Mouse (Mus musculus): ENCODE measurements around the gene Neurog1. TPM values are rescaled to one million over a fixed set of nuclear protein-coding genes. Genes with fewer than 3 reads are reported as not detected.
A peak's percentile ranks its signal among the peaks of the same experiment; 100 is the strongest.

Gene Neurog1
- 0.18 TPM in 1 of 2 replicates, not detected in the other for polyA plus RNA-seq (2015; fragmentation: Nextera tagmentation; extraction: Ambion mirVana)

DNA sequence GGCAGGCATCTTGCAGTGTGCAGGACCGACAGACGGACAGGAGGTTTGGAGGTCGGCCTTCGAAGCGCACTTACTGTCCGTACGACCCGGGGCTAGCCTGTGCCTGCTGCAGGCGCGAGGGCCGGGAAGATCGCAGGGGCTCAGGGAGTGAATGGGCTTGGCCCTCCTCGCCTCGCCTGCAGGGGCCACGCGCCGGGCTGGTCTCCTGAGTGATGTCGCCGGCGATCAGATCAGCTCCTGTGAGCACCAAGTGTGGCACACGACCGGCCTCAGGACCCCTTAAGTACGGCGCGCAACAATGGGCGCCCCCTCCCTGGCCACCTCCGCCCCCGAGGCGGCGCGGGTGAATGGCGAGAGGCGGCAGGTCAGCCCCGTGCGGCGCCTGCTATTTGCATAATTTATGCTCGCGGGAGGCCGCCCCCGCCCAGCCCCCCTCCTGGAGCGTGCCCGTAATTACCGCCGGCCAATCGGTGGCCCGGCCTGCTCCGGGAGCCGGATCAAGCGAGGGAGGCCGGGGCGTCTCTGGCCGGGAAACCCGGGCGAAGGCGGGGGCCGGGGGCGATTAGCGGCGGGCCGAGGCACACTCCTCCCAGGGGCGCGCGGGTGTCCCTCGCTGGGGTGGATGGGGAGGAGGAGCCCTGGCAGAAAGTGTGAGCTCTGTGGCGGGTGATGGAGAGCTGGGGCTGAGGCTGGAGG is at the start of gene Neurog1:
Gene Neurog1, minus strand, starts transcription at position 240 of the 696 bp plus-strand sequence.
- H3K4me1 ChIP-seq: peaks cover 24% of the 10 kb centered on the region
- H3K27me3 ChIP-seq (replicated peaks): peaks cover 99% of the 10 kb centered on the region
- no peaks in the 10 kb centered on the region for H3K9me3 ChIP-seq (replicated peaks)
- peak within 1 kb of the TSS; percentile 33 for H3K4me3 ChIP-seq (replicated peaks)
- H3K36me3 ChIP-seq: no peaks in the 10 kb centered on the region
- ATAC-seq (ENCODE audit: low FRiP score): peak; percentile 72
- WGBS: under 1% methylated on average over 65 of the region's 65 CpGs
- H3K27ac ChIP-seq (replicated peaks): no peak within 1 kb of the TSS
- H3K9ac ChIP-seq (replicated peaks): peak within 1 kb of the TSS; percentile 20; the same call in 1 of the 2 replicates
- H3K4me2 ChIP-seq: peak within 1 kb of the TSS; percentile 64

DNA sequence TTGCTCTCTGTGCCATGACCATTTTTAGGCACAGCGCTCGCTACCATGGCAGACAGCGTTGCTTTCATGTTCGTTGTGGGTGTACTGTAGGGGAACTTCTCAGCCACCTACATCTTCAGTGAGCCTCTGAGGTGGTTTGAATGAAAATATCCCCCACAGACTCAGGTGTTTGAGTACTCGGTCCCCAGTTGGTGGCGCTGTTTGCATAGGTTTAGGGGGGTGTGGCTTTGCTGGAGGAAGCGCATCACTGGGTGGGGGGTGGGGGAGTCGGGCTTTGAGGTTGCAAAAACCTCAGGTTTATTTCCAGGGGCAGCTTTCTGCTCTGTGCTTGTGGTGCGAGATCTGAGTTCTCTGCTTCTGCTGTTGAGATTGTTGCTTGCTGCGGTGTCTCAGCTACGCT is 47.4 kb upstream of the Neurog1 start:
- Histone ChIP-seq H3K36me3 (no peaks in the 10 kb centered on the region), H3K4me3 (replicated peaks) (no peak overlapping the region), H3K4me1 (peaks cover 22% of the 10 kb centered on the region), H3K27ac (replicated peaks) (no peak overlapping the region), H3K9ac (replicated peaks) (no peak overlapping the region), H3K9me3 (replicated peaks) (no peaks in the 10 kb centered on the region), H3K4me2 (no peak overlapping the region), H3K27me3 (replicated peaks) (peaks cover 46% of the 10 kb centered on the region)
- WGBS: 97% methylated on average over 11 of the region's 11 CpGs
- ATAC-seq (ENCODE audit: low FRiP score): no peak

DNA sequence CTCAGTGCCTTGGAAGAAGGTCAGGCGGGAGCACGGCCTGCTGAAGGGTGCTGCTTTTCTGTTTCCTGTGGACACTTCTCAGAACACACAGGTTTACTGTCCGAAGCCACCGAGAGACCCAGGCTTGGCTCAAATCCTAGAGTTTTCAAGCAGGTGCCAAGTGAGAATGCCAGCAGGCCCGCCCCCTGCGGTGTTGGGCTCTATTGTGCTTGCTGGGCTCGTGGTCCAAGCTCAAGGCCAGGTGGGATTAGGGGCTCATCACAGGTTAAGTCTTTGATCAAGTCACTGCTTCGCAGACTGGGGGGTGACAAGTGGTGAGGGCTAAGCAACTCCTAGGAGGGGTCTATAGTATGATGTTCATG is 44.7 kb upstream of the Neurog1 start:
- Histone ChIP-seq H3K4me3 (replicated peaks) (peak overlapping the region; percentile 45), H3K27me3 (replicated peaks) (peaks cover 71% of the 10 kb centered on the region)

DNA sequence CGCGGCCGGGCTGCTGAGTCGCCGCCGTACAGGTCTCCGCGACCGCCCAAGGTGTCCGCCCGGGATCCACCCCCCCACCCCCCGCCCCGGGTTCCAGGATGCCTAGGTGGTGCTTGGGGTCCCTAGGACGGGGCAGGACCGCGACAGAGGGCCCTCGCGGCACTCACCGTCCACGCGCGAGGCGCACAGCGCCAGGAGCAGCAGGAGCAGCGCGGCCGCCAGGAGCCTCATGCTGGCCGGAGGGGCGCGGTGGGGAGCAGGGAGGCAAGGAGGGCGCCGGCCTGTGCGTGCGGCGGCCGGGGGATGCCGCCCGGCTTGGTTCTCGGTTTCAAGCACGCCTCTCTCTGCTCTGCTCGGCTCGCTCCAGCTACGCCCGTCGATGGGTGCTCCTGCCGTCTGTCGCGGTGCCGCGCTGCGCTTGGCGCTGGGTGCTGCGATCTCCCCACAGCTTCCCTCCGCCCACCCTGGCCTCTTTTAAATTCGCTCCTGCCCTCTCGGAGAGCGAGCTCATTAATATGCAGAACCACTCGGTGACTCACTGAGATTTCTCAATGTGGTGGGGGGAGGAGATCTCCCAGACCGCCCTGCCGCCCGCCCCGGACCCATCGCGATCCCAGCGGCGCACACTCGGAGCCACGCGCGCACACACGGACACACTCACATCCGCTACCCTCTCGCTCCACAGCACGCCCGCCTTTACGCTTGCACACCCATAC is 44.1 kb upstream of the Neurog1 start, which contains the start of gene Cxcl14:
Gene Cxcl14, minus strand, starts transcription at position 609 of the 716 bp plus-strand sequence.
- Histone ChIP-seq H3K4me1 (peaks cover 22% of the 10 kb centered on the region), H3K4me3 (replicated peaks) (peak within 1 kb of the TSS; percentile 45), H3K4me2 (peak within 1 kb of the TSS; percentile 78), H3K9me3 (replicated peaks) (no peaks in the 10 kb centered on the region), H3K27ac (replicated peaks) (no peak within 1 kb of the TSS), H3K27me3 (replicated peaks) (peaks cover 75% of the 10 kb centered on the region), H3K36me3 (no peaks in the 10 kb centered on the region), H3K9ac (replicated peaks) (peak within 1 kb of the TSS; percentile 42)
- peak; percentile 60; the same call in 1 of the 2 replicates for ATAC-seq (ENCODE audit: low FRiP score)
- under 1% methylated on average over 65 of the region's 76 CpGs for WGBS

More for the DNA sequence above, 44.7 kb upstream of the Neurog1 start:
- no peak for ATAC-seq (ENCODE audit: low FRiP score)
- Histone ChIP-seq H3K4me1 (peaks cover 22% of the 10 kb centered on the region), H3K9ac (replicated peaks) (0 out of 2 replicates have a peak overlapping the region, but pooled peaks have one; percentile 42), H3K9me3 (replicated peaks) (no peaks in the 10 kb centered on the region), H3K27ac (replicated peaks) (no peak overlapping the region), H3K36me3 (no peaks in the 10 kb centered on the region), H3K4me2 (peak overlapping the region; percentile 78)
- 8% methylated on average over 8 of the region's 8 CpGs for whole genome bisulfite sequencing

DNA sequence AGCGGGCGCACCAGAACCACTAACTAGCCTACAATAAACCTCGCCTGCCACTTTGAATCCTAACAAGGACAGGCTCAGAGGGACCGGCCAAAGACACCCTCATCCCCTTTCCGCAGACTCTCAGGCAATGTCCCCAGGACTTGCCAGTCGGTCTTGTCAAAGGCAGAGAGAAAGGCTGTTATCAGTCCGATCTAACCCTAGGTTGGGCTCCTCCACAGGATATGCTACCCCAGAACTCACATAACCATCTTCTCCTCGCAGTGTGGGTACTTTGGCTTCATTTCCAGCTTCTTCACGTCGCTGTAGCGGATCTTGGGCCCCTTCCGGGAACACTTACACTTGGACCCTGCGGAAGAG is 43.6 kb upstream of the Neurog1 start:
- Histone ChIP-seq H3K9ac (replicated peaks) (0 out of 2 replicates have a peak overlapping the region, but pooled peaks have one; percentile 42), H3K36me3 (no peaks in the 10 kb centered on the region), H3K4me3 (replicated peaks) (peak overlapping the region; percentile 45), H3K4me1 (peaks cover 22% of the 10 kb centered on the region), H3K27ac (replicated peaks) (no peak overlapping the region), H3K4me2 (peak overlapping the region; percentile 78), H3K9me3 (replicated peaks) (no peaks in the 10 kb centered on the region), H3K27me3 (replicated peaks) (peaks cover 78% of the 10 kb centered on the region)
- 0 out of 2 replicates have a peak, but pooled peaks have one; percentile 23 for ATAC-seq (ENCODE audit: low FRiP score)
- WGBS: 3% methylated on average over 13 of the region's 13 CpGs

DNA sequence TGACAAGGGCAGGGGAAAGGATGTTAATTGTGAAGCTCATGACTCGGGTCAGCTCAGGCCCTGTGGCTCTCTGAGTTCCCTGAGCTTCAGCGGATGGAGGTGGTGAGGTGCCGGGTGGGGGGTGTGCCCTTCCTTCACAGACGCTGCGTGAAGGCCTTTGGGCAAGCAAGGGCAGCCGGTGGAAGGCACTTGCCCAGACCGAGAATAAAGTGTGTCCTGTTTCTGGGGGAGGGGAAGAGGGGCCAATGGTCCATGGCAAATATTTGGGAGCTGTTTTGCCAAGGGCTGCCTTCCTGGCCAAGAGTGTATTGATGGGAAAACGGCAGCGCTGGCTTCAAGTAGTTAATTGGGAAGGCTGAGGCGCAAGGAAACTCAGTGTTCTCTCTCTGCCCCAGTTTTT is 42.9 kb upstream of the Neurog1 start:
- H3K36me3 ChIP-seq: no peaks in the 10 kb centered on the region
- H3K4me2 ChIP-seq: peak overlapping the region; percentile 78; the same call in 1 of the 2 replicates
- ATAC-seq (ENCODE audit: low FRiP score): no peak
- WGBS: 5% methylated on average over 10 of the region's 10 CpGs
- H3K27me3 ChIP-seq (replicated peaks): peaks cover 78% of the 10 kb centered on the region
- no peaks in the 10 kb centered on the region for H3K9me3 ChIP-seq (replicated peaks)
- H3K4me1 ChIP-seq: peaks cover 22% of the 10 kb centered on the region
- no peak overlapping the region for H3K4me3 ChIP-seq (replicated peaks)
- H3K9ac ChIP-seq (replicated peaks): no peak overlapping the region
- H3K27ac ChIP-seq (replicated peaks): no peak overlapping the region

DNA sequence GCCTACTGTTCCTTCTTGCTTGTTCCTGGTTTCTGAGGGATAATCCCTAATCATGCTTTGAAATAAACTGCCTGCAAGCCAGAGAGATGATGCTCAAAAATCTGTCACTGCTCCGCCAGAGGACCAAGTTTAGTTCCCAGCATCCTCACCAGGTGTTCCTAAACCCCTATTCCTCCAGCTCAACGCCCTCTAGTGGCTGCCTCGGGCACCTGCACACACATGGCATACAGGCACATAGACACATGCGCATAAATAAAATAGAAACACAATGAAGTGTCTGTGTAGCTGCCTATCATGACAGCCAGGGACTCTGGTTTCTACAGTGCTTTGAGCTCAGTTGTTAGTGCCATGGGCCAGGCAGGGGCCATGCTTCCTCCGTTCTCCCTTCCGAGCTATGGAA is 38.0 kb upstream of the Neurog1 start:
- Histone ChIP-seq H3K4me3 (replicated peaks) (no peak overlapping the region), H3K27me3 (replicated peaks) (peaks cover 45% of the 10 kb centered on the region), H3K9ac (replicated peaks) (no peak overlapping the region), H3K36me3 (no peaks in the 10 kb centered on the region), H3K9me3 (replicated peaks) (no peaks in the 10 kb centered on the region), H3K27ac (replicated peaks) (no peak overlapping the region), H3K4me2 (no peak overlapping the region), H3K4me1 (peaks cover 6% of the 10 kb centered on the region; the same call in 1 of the 2 replicates)
- no peak for ATAC-seq (ENCODE audit: low FRiP score)
- 89% methylated on average over 6 of the region's 6 CpGs for whole genome bisulfite sequencing

DNA sequence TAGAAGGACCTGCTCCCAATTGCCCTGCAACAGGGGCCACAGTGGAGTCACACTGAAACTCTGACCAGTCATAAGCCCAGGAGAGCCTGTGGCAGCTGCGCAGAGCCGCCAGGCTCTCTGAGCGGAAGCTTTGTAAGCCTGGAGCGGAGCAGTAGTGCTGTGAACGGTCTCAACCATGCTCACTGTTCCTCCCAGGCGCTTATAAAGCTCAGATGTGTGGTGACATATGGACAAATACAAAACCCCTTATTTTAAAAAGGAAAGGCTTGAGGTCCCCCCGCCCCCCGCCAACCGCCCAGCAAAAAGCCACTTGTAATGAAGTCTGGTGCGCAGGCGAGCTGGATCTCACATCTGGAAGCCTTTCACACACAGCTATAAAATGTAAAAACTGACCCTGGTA is 37.3 kb upstream of the Neurog1 start:
- Histone ChIP-seq H3K27me3 (replicated peaks) (peaks cover 37% of the 10 kb centered on the region), H3K4me1 (peaks cover 3% of the 10 kb centered on the region; the same call in 1 of the 2 replicates), H3K27ac (replicated peaks) (no peak overlapping the region), H3K9me3 (replicated peaks) (no peaks in the 10 kb centered on the region), H3K4me2 (no peak overlapping the region), H3K4me3 (replicated peaks) (no peak overlapping the region), H3K36me3 (no peaks in the 10 kb centered on the region), H3K9ac (replicated peaks) (no peak overlapping the region)
- no peak for ATAC-seq (ENCODE audit: low FRiP score)
- 68% methylated on average over 11 of the region's 11 CpGs for WGBS

DNA sequence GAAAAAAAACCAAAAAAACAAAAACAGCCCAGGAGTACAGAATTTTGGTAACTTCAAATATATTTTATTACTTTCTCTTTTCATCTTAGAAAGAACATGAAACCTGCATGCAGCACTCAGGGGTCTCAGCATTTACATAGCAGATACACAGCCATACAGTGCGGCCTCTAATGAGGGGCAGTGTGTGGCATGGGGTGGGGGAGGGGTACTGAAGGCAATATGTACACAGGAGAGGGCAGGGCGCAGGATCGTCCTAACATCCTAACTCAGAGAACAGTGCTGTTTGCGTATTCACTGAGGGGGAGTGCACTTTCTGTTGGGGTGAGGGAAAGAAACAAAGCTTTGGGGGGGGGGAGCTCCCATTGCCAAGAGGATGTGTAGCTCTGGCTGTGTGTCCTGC is 36.6 kb upstream of the Neurog1 start:
- WGBS: 35% methylated on average over 4 of the region's 4 CpGs
- Histone ChIP-seq H3K27me3 (replicated peaks) (peaks cover 31% of the 10 kb centered on the region), H3K4me1 (peaks cover 3% of the 10 kb centered on the region; the same call in 1 of the 2 replicates)

DNA sequence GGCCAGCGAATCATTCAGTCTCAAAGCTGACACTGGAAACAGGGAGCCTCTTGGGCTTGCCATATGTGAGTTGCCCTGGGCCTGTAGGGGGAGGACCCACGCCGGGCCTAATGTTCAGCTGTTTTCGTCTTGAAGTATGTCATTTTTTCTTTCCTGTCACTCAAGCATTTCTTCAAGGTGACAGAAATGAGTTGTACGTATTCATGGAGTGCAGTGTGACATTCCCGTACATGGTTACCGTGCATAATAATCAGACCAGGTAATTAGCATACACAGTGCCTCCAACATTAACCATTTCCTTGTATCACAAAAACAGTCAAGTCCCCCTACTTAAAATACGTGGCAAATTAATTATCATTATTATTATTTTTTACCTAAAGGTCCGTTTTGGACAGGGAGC is 35.1 kb upstream of the Neurog1 start:
- H3K4me2 ChIP-seq: no peak overlapping the region
- H3K36me3 ChIP-seq: no peaks in the 10 kb centered on the region
- H3K9me3 ChIP-seq (replicated peaks): no peaks in the 10 kb centered on the region
- no peak overlapping the region for H3K27ac ChIP-seq (replicated peaks)
- WGBS: 60% methylated on average over 9 of the region's 9 CpGs
- H3K27me3 ChIP-seq (replicated peaks): peaks cover 16% of the 10 kb centered on the region
- H3K9ac ChIP-seq (replicated peaks): no peak overlapping the region
- H3K4me1 ChIP-seq: peaks cover 3% of the 10 kb centered on the region; the same call in 1 of the 2 replicates
- ATAC-seq (ENCODE audit: low FRiP score): no peak
- H3K4me3 ChIP-seq (replicated peaks): no peak overlapping the region

More for the DNA sequence above, 36.6 kb upstream of the Neurog1 start:
- Histone ChIP-seq H3K36me3 (no peaks in the 10 kb centered on the region), H3K4me3 (replicated peaks) (no peak overlapping the region), H3K27ac (replicated peaks) (no peak overlapping the region), H3K9me3 (replicated peaks) (no peaks in the 10 kb centered on the region), H3K4me2 (no peak overlapping the region), H3K9ac (replicated peaks) (no peak overlapping the region)
- no peak for ATAC-seq (ENCODE audit: low FRiP score)

DNA sequence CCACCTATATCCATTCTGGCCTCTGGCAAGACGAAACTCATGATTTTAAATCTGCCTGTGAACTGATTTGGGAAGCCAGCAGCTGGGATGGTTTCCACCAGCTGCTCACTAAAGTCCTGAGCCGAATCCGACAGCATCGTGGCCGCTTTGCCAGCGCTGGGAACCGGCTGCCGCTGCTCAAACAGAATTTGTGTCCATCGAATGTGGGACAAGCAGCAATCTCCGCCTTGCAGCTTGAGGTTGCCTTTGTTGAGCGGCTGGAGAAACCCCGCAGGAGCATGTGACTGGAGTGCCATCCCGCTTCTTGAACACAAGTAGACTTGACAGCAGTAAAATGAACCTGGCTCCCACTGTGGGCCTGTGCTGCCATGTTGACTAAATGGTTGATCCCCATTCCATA is 31.4 kb upstream of the Neurog1 start:
- Histone ChIP-seq H3K27ac (replicated peaks) (no peak overlapping the region), H3K9me3 (replicated peaks) (no peaks in the 10 kb centered on the region), H3K36me3 (no peaks in the 10 kb centered on the region), H3K4me3 (replicated peaks) (no peak overlapping the region), H3K9ac (replicated peaks) (no peak overlapping the region), H3K4me2 (no peak overlapping the region), H3K27me3 (replicated peaks) (peaks cover 6% of the 10 kb centered on the region; the same call in 1 of the 2 replicates), H3K4me1 (no peaks in the 10 kb centered on the region)
- no peak for ATAC-seq (ENCODE audit: low FRiP score)
- 89% methylated on average over 13 of the region's 13 CpGs for WGBS

DNA sequence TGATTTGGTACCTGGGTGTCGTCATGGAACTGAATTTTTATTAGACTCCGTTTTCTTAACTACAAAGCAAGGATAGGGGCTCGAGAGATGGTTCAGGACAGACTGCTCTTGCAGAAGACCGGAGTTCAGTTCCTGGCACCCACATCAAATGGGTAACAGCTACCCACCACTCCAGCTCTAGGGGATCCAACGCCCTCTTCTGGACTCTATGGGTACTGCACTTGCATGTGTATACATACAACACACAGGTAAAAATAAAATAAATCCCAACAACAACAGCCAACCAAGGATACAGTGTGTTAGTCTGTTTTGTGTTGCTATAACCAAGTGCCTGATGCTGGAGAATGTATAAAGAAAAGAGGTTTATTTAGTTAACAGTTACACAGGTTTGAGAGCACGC is 28.4 kb upstream of the Neurog1 start:
- Histone ChIP-seq H3K27ac (replicated peaks) (no peak overlapping the region), H3K36me3 (no peaks in the 10 kb centered on the region), H3K4me2 (no peak overlapping the region), H3K9ac (replicated peaks) (no peak overlapping the region), H3K9me3 (replicated peaks) (no peaks in the 10 kb centered on the region), H3K4me1 (no peaks in the 10 kb centered on the region), H3K27me3 (replicated peaks) (no peaks in the 10 kb centered on the region), H3K4me3 (replicated peaks) (no peak overlapping the region)
- WGBS: 80% methylated on average over 6 of the region's 6 CpGs
- ATAC-seq (ENCODE audit: low FRiP score): no peak

All from neural tube, embryonic 15.5 days (tissue).